Mouse (Mus musculus) embryonic facial prominence, embryonic 12.5 days (tissue): ENCODE measurements at regions not wholly inside any gene's neighbourhood (a gene's known extent, or its start where the extent isn't known, plus 50 kb on each side); places are given as distances from the start of the nearest gene placed in this dataset.
A peak's percentile ranks its signal among the peaks of the same experiment; 100 is the strongest.
"Not testable (repeated sequence)": the region's sequence is repeated elsewhere in the genome, so short reads cannot be mapped to it uniquely, and the experiment has no call there.

Experiments
- ATAC-seq: fragments of 200-750 bp; cut with Nextera tagmentation; 2 replicates; pipeline ENCODE4 v1.8.0; 2017; ENCODE audit not compliant: insufficient number of reproducible peaks, insufficient read depth, low FRiP score, low TSS enrichment
- H3K27ac ChIP-seq: fragments of 300-500 bp; sonication (generic); 2 replicates; pipeline ENCODE4 v1.5.1; 2016; ENCODE audit warnings: mild to moderate bottlenecking
- H3K27me3 ChIP-seq: fragments of 300-500 bp; sonication (generic); 2 replicates; pipeline ENCODE4 v1.6.1; 2016; ENCODE audit warnings: mild to moderate bottlenecking, moderate library complexity
- H3K36me3 ChIP-seq: fragments of 300-500 bp; sonication (generic); 2 replicates; pipeline ENCODE4 v1.6.1; 2016; ENCODE audit warnings: mild to moderate bottlenecking
- H3K4me1 ChIP-seq: fragments of 300-500 bp; sonication (generic); 2 replicates; pipeline ENCODE4 v1.6.1; 2016
- H3K4me2 ChIP-seq: fragments of 300-500 bp; sonication (generic); replicated peaks from 2 replicates; pipeline ENCODE4 v1.6.1; 2016; ENCODE audit warnings: mild to moderate bottlenecking, moderate library complexity
- H3K4me3 ChIP-seq: fragments of 300-500 bp; sonication (generic); 2 replicates; pipeline ENCODE4 v1.5.1; 2016; ENCODE audit warnings: mild to moderate bottlenecking
- H3K9ac ChIP-seq: fragments of 300-500 bp; sonication (generic); 2 replicates; pipeline ENCODE4 v1.6.1; 2016; ENCODE audit warnings: mild to moderate bottlenecking, moderate library complexity
- H3K9me3 ChIP-seq: fragments of 300-500 bp; sonication (generic); 2 replicates; pipeline ENCODE4 v1.6.1; 2016; ENCODE audit warnings: mild to moderate bottlenecking, moderate library complexity
- WGBS: fragments of 180-500 bp; shearing (Covaris S2); methylation state at CpG from one replicate; pipeline ENCODE4 v1.1.7; 2016; 5-methylcytosine and 5-hydroxymethylcytosine counted together

DNA sequence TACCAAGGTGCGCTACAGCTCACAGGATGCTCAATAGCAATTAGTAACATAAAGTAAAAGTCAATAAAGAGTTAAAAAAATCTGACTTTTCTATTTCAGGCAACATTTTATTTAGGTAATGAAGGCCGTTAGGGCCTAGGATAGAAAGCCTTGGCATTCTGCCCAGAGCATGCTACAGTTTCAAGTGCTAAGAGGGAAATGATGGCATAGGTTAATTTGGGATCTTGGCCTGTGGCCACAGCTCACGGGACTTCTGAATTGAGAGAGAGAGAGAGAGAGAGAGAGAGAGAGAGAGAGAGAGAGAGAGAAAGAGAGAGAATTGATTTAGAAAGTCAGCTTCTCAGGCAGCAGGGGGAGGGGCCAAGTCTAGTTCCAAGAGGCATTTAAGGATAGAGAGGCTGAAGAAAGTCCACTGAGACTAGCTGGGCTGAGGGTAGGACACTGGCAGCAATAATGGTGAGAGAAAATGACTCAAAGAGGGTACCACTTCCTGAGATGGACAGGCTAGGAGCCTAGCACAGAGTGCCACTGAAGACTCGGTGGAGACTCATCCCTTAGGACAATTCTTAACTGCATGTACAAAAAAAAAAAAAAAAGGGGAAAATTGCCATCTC lies 52.6 kb upstream of the Klf14 start:
- 41% methylated on average over 4 of the region's 4 CpGs for WGBS
- no peak overlapping the region for H3K27ac ChIP-seq
- no peaks in the 10 kb centered on the region for H3K9me3 ChIP-seq
- H3K27me3 ChIP-seq = no peaks in the 10 kb centered on the region
- H3K9ac ChIP-seq = no peak overlapping the region
- H3K36me3 ChIP-seq = no peaks in the 10 kb centered on the region
- no peak overlapping the region for H3K4me3 ChIP-seq
- no peak overlapping the region for H3K4me2 ChIP-seq
- peaks cover 12% of the 10 kb centered on the region for H3K4me1 ChIP-seq
- ATAC-seq = peak; percentile 64; the same call in 1 of the 2 replicates

DNA sequence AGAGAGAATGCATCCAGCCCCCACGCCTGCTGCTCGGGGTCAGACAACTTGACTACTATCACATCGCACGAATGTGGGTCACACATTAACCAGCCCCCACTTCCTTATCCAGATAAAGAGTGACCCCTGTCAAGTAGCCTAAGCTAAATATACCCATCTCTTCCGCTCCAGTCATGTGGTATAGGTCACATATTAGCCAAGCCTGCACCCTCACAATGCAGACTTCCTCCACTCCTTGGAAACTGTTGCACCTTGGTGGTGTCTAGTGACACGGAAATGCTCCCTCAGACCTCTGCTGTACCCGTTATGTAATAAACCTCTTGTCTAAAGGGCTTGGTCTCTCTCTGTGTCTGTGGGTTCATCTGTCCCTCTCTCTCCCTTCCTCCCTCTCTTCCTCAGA lies 57.7 kb upstream of the Klf14 start:
- no peak for ATAC-seq
- Histone ChIP-seq H3K36me3 (no peaks in the 10 kb centered on the region), H3K4me3 (no peak overlapping the region), H3K4me2 (no peak overlapping the region), H3K27ac (no peak overlapping the region), H3K4me1 (peaks cover 7% of the 10 kb centered on the region), H3K27me3 (no peaks in the 10 kb centered on the region), H3K9me3 (no peaks in the 10 kb centered on the region), H3K9ac (no peak overlapping the region)
- 74% methylated on average over 7 of the region's 7 CpGs for WGBS

DNA sequence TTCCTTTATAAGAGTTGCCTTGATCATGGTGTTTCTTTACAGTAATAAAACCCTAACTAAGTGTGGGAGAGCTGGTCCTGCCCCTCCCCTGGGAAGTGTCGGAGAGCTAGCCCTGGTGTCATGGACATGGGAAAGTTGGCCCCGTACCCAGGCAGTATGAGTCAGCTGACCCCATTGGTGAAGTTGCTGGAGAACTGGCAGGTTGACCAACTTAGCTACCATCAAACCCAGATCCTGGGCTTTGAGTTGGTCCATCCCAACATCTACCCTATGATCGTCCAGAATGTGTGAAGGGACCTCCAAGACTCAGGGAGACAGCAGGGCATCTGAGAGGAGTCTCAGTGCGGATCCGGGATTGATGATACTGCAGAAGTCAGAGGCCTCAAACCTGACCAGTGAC lies 62.9 kb upstream of the Klf14 start:
- H3K4me2 ChIP-seq = no peak overlapping the region
- no peaks in the 10 kb centered on the region for H3K9me3 ChIP-seq
- ATAC-seq = no peak
- no peak overlapping the region for H3K9ac ChIP-seq
- no peak overlapping the region for H3K4me3 ChIP-seq
- no peaks in the 10 kb centered on the region for H3K4me1 ChIP-seq
- H3K27me3 ChIP-seq = no peaks in the 10 kb centered on the region
- WGBS = 90% methylated on average over 5 of the region's 5 CpGs
- no peak overlapping the region for H3K27ac ChIP-seq
- H3K36me3 ChIP-seq = no peaks in the 10 kb centered on the region

DNA sequence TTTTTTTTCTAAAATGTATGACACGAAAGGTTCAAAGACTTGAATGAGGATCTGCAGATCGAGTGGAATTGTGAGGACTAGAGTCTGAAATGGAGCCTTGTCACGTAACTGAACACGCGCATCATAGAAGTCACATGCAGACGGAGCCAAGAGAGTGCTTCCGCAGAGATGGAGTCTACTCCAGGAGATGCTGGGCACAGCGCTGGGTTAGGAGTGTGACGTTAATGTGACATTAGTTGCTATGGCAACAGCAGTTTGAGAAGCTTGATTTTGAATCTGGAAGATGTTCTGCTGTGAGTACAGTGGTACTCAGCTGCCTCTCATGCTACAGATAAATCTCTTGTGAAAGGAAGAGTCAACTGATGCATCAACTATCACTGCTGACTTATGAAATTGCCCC lies 70.9 kb upstream of the Klf14 start:
- Histone ChIP-seq H3K4me1 (peaks cover 4% of the 10 kb centered on the region; the same call in 1 of the 2 replicates), H3K36me3 (no peaks in the 10 kb centered on the region), H3K4me2 (no peak overlapping the region), H3K9me3 (no peaks in the 10 kb centered on the region), H3K4me3 (no peak overlapping the region), H3K27ac (no peak overlapping the region), H3K27me3 (no peaks in the 10 kb centered on the region), H3K9ac (no peak overlapping the region)
- WGBS = 83% methylated on average over 9 of the region's 9 CpGs
- no peak for ATAC-seq

DNA sequence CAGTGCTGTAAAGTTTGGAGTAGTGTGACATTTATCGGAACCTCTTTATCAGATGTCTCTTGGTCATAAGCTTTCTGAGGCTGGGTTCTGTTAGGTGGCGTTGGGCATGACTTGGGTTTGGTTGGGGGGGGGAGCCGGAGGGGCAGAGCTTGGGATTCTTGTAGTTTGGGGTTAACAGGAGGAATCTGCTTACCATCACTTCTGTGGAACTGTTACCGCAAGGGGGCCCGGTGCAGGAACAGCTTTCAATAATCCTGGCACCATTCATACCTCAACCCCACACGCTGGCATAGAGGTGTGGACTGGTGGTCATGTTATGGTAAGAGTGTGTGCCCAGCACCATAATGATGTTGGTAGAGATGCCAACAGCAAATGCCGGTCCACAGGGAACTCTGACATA lies 72.1 kb upstream of the Klf14 start:
- no peak overlapping the region for H3K27ac ChIP-seq

DNA sequence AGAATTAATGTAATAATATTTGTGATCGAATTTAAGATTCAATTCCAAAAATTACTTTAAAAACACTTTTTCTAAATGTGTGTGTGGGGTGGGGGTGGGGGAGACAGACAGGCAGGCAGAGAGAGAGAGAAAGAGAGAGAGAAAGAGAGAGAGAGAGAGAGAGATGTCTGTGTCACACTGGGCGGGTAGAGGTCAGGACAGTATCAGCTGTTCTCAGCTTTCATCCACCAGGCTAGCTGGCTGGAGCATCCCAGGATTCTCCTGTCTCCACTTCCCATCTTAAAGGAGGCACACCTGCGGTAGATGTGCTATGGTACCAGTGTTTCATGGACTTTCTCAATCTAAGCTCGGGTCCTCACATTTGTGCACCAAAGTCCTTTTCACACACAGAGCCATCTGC lies 73.3 kb upstream of the Klf14 start:
- Histone ChIP-seq H3K4me2 (no peak overlapping the region), H3K36me3 (no peaks in the 10 kb centered on the region), H3K9ac (no peak overlapping the region), H3K9me3 (no peaks in the 10 kb centered on the region), H3K27me3 (no peaks in the 10 kb centered on the region), H3K4me3 (no peak overlapping the region), H3K27ac (no peak overlapping the region), H3K4me1 (peaks cover 4% of the 10 kb centered on the region; the same call in 1 of the 2 replicates)
- 83% methylated on average over 4 of the region's 4 CpGs for WGBS
- ATAC-seq = no peak

More for the DNA sequence above, 72.1 kb upstream of the Klf14 start:
- no peak overlapping the region for H3K9ac ChIP-seq
- H3K27me3 ChIP-seq = no peaks in the 10 kb centered on the region
- H3K4me2 ChIP-seq = no peak overlapping the region
- H3K4me1 ChIP-seq = peaks cover 4% of the 10 kb centered on the region; the same call in 1 of the 2 replicates
- no peaks in the 10 kb centered on the region for H3K36me3 ChIP-seq
- WGBS = 84% methylated on average over 7 of the region's 7 CpGs
- ATAC-seq = no peak
- no peak overlapping the region for H3K4me3 ChIP-seq
- no peaks in the 10 kb centered on the region for H3K9me3 ChIP-seq

DNA sequence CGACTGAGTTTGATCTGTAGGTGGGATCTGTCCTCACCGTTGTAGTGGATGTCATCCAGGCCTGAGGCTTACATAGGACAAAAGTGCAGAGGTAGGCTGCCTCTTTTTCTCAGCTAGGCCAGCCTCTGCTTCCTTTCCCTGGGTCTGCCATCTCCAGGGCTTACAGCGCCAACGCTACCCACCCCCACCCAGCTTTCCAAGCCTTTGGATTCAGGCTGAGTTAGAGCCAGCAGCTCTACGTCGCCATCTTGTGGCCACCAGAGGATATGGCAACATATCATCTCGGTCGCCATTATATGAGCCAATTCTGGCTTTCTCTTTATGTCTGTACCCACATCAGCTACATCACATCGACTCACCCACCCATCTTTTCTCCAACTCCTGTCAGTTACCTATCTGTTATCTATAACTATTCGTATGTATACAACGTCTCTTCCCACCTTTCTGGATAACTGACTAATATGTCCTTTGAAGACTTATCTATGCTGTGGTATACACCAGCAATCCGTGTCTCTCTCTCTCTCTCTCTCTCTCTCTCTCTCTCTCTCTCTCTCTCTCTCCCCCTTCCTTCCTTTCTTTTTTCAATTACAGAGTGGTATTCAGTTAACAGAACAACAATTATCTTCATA lies 74.2 kb upstream of the Klf14 start:
- WGBS = 10% methylated on average over 12 of the region's 12 CpGs
- Histone ChIP-seq H3K36me3 (no peaks in the 10 kb centered on the region), H3K4me2 (peak overlapping the region; percentile 9; the same call in 1 of the 2 replicates), H3K9me3 (no peaks in the 10 kb centered on the region), H3K27ac (no peak overlapping the region), H3K27me3 (no peaks in the 10 kb centered on the region), H3K4me1 (peaks cover 4% of the 10 kb centered on the region; the same call in 1 of the 2 replicates), H3K9ac (no peak overlapping the region), H3K4me3 (no peak overlapping the region)
- no peak for ATAC-seq

DNA sequence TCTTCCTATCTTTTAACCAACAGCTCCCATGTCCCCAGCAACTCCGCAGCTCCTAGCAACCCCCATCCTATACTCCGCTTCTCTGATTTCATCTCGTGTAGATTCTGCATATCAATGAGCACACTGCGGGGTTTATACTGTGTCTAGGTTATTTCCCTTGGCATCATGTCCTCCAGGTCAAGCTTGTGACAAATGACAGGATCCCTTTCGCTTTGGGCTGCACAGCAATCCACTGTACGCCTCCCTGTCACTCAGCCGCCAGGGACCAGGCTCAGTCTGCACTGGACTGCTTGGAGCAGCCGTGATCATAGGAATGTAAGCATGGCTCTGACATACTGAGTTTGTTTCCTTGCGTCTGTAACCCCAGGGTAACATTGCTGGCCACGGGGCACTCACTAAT lies 75.9 kb upstream of the Klf14 start:
- H3K4me1 ChIP-seq = peaks cover 4% of the 10 kb centered on the region; the same call in 1 of the 2 replicates
- 0 out of 2 replicates have a peak, but pooled peaks have one; percentile 17 for ATAC-seq

DNA sequence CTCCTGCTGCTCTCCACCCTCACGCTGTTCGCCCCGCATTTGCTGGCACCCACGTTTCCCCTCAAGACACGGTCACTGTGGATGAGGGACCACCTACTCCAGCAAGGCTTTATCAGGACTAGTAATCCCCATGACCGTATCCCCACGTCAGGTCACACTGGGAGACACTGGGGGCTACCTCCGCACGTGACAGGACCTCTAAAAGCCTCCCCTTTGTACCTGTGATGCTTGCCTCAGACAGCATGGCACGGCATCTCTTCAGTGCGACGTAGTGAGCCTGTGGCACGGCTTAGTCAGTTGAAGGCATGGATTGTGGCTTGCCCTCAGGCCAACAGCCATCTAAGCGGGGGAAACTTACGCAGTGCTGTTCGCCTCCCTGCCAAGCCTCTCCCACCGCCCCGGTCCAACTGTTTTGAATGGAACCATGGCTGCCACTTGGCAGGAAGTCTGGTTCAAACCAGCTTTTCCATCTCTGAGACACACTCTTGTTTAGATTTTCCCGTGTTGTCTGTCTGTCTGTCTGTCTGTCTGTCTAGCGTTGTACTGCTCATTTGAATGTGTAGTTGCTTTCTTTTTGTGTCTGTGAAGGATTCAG lies 79.0 kb upstream of the Klf14 start:
- no peak overlapping the region for H3K9ac ChIP-seq
- H3K4me2 ChIP-seq = no peak overlapping the region
- H3K27me3 ChIP-seq = no peaks in the 10 kb centered on the region
- no peaks in the 10 kb centered on the region for H3K36me3 ChIP-seq
- WGBS = 69% methylated on average over 20 of the region's 20 CpGs
- no peak overlapping the region for H3K27ac ChIP-seq
- H3K4me1 ChIP-seq = peaks cover under 1% of the 10 kb centered on the region; the same call in 1 of the 2 replicates
- ATAC-seq = no peak
- no peaks in the 10 kb centered on the region for H3K9me3 ChIP-seq
- H3K4me3 ChIP-seq = no peak overlapping the region

More for the DNA sequence above, 75.9 kb upstream of the Klf14 start:
- Histone ChIP-seq H3K9ac (no peak overlapping the region), H3K4me2 (no peak overlapping the region), H3K36me3 (no peaks in the 10 kb centered on the region), H3K4me3 (no peak overlapping the region), H3K27ac (no peak overlapping the region), H3K9me3 (no peaks in the 10 kb centered on the region), H3K27me3 (no peaks in the 10 kb centered on the region)
- WGBS = 55% methylated on average over 10 of the region's 10 CpGs

DNA sequence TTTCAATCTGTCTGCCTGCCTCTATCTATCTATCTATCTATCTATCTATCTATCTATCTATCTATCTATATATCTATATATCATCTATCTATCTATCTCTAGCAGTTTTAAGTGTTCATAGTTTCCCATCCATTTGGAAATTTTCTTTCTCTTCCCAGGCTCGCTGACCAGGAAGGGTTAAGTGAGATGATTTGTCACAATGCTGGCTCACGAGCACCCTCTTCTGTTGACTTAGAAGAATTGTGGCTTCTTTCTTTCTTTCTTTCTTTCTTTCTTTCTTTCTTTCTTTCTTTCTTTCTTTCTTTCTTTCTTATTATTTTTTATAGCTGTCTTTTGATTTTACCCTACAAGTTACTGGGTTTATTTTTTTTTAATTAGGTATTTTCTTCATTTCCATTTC lies 79.6 kb upstream of the Klf14 start:
- H3K4me1 ChIP-seq, H3K36me3 ChIP-seq, H3K27me3 ChIP-seq, H3K27ac ChIP-seq, H3K4me2 ChIP-seq, H3K4me3 ChIP-seq, H3K9ac ChIP-seq, ATAC-seq, H3K9me3 ChIP-seq: not testable (repeated sequence)
- WGBS = 1% methylated on average over 2 of the region's 2 CpGs

DNA sequence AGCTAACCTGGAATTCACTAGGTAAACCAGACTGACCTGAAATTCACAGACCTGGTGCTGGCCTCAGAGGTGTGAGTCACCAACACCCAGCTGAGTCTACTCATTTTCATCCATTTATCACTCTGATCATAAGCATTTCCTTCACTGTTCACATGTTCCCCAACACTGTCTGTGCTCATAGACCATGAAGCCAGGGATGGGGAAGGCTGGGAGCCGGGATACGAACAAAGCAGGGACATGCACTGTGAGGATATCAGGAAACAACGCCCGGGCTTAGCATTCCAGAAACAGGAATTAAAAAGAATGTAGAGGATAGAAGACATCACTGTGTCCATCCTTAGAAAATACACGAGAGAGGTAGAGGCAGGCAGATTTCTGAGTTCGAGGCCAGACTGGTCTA lies 80.6 kb upstream of the Klf14 start:
- Histone ChIP-seq H3K4me1 (no peaks in the 10 kb centered on the region), H3K27ac (no peak overlapping the region), H3K4me2 (no peak overlapping the region), H3K36me3 (no peaks in the 10 kb centered on the region), H3K4me3 (no peak overlapping the region), H3K9me3 (no peaks in the 10 kb centered on the region), H3K9ac (no peak overlapping the region), H3K27me3 (no peaks in the 10 kb centered on the region)
- ATAC-seq = no peak
- 79% methylated on average over 6 of the region's 6 CpGs for WGBS

DNA sequence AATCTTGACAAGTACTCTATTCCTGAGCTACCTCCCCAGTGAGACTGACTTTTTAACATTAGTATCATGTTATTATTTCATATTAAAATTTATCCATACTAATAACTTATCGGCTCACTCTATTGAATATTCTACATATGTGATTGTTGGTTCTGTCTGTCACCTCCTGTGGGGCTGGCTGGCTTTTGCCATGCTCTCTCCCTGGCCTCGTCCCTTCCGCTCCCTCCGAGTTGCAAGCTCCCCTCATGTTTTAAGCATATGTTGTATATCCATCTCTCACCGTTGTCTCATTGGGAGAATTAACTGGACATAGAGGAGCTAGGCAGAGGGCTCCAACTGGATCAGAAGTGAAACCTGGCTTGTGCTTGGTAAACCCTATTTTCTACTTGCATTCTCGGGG lies 81.9 kb upstream of the Klf14 start:
- H3K4me3 ChIP-seq = no peak overlapping the region
- no peak for ATAC-seq
- no peak overlapping the region for H3K27ac ChIP-seq
- no peak overlapping the region for H3K9ac ChIP-seq
- no peak overlapping the region for H3K4me2 ChIP-seq
- H3K4me1 ChIP-seq = no peaks in the 10 kb centered on the region
- H3K36me3 ChIP-seq = no peaks in the 10 kb centered on the region
- H3K9me3 ChIP-seq = no peaks in the 10 kb centered on the region
- WGBS = 82% methylated on average over 6 of the region's 6 CpGs
- no peaks in the 10 kb centered on the region for H3K27me3 ChIP-seq
